Mouse (Mus musculus): ENCODE measurements around the gene Wwtr1. TPM values are rescaled to one million over a fixed set of nuclear protein-coding genes. Genes with fewer than 3 reads are reported as not detected.

Gene Wwtr1
- polyA plus RNA-seq, 1 experiment from 2014 or later: 10.4 TPM

DNA sequence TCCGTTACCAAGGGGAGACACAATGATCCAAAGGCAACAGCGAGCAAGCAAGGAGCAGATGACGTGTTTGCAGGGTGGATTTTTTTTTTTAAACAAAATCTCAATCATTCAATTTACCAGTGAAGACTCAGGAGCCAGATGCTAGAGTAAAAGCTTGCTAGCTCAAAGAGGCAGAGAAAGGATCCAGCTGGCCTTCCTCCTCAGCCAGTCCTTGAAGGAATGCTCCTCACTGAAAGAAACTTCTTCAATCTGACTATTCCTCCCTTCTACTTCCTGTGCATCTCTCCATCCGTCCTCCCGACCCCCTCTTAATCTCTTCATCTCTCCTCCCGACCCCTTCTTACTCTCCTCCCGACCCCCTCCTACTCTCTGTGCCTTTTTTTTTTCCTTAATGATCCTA lies 20.9 kb upstream of the Wwtr1 start:
- no peak overlapping the region for H3K4me2 ChIP-seq (ENCODE audit: low read depth, low read length)
- no peaks in the 10 kb centered on the region for H3K27me3 ChIP-seq (ENCODE audit: control insufficient read depth, insufficient read depth, low read length)
- 56% methylated on average over 7 of the region's 7 CpGs for WGBS
- no peak for DNase-seq (ENCODE audit: low spot score)
- H3K4me1 ChIP-seq (ENCODE audit: control insufficient read depth, insufficient read depth, low read length): no peaks in the 10 kb centered on the region
- ATAC-seq (replicated peaks; ENCODE audit: insufficient number of reproducible peaks, low FRiP score, low TSS enrichment, low read depth): no peak
- H3K9me3 ChIP-seq (replicated peaks; ENCODE audit: control insufficient read depth, low read length): no peaks in the 10 kb centered on the region
- H3K27ac ChIP-seq (replicated peaks; ENCODE audit: low read depth, low read length): no peak overlapping the region
- H3K9ac ChIP-seq (replicated peaks; ENCODE audit: low read length): no peak overlapping the region
- H3K36me3 ChIP-seq (replicated peaks; ENCODE audit: control insufficient read depth, insufficient read depth, low read depth, low read length): no peaks in the 10 kb centered on the region
- H3K4me3 ChIP-seq (ENCODE audit: low read depth, low read length): no peak overlapping the region

DNA sequence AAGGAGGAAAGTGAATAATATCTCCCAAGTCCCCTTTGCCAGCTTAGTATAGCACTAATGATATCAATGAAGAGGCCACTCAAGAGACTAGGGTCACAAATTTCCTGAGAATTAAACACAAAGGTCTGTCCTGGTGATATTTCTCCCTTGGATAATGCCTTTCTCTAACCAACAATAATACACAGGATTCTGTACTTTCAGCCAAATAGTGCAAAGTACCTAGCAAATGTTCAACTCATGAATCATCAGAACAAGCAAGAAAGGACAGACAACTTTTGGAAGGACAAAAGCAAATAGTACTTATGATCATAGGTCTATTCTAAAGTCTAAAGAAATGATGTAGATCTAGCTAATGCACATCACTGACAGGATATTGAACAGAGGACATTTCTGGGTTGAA lies 19.8 kb upstream of the Wwtr1 start:
- Histone ChIP-seq H3K27me3 (ENCODE audit: control insufficient read depth, insufficient read depth, low read length) (no peaks in the 10 kb centered on the region), H3K27ac (replicated peaks; ENCODE audit: low read depth, low read length) (no peak overlapping the region), H3K4me2 (ENCODE audit: low read depth, low read length) (no peak overlapping the region), H3K36me3 (replicated peaks; ENCODE audit: control insufficient read depth, insufficient read depth, low read depth, low read length) (no peaks in the 10 kb centered on the region), H3K9ac (replicated peaks; ENCODE audit: low read length) (no peak overlapping the region), H3K4me1 (ENCODE audit: control insufficient read depth, insufficient read depth, low read length) (no peaks in the 10 kb centered on the region), H3K4me3 (ENCODE audit: low read depth, low read length) (no peak overlapping the region), H3K9me3 (replicated peaks; ENCODE audit: control insufficient read depth, low read length) (no peaks in the 10 kb centered on the region)
- no peak for DNase-seq (ENCODE audit: low spot score)
- no peak for ATAC-seq (replicated peaks; ENCODE audit: insufficient number of reproducible peaks, low FRiP score, low TSS enrichment, low read depth)

DNA sequence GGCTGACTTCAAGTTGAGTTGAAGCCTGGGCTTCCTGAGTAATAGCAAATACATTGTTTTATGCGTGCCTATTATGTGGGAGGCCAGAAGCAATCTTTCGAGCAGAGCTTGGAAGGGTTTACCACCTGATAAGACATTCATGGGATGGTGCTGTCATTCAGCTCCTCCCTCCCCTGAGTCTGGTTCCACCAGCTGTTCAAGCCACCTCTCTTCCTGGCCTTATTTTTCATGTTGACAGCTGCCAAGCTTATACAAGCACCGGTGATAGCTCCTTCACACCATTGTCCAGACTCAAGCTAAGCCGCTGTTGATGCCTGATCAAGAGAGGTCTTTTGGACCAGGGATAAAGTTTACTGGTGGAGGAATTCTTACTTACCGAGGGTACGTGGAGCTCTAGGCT lies 10.3 kb upstream of the Wwtr1 start:
- Histone ChIP-seq H3K27ac (replicated peaks; ENCODE audit: low read depth, low read length) (no peak overlapping the region), H3K36me3 (replicated peaks; ENCODE audit: control insufficient read depth, insufficient read depth, low read depth, low read length) (no peaks in the 10 kb centered on the region), H3K4me2 (ENCODE audit: low read depth, low read length) (no peak overlapping the region), H3K9ac (replicated peaks; ENCODE audit: low read length) (no peak overlapping the region), H3K9me3 (replicated peaks; ENCODE audit: control insufficient read depth, low read length) (no peaks in the 10 kb centered on the region), H3K4me3 (ENCODE audit: low read depth, low read length) (no peak overlapping the region), H3K27me3 (ENCODE audit: control insufficient read depth, insufficient read depth, low read length) (no peaks in the 10 kb centered on the region), H3K4me1 (ENCODE audit: control insufficient read depth, insufficient read depth, low read length) (no peaks in the 10 kb centered on the region)
- no peak for DNase-seq (ENCODE audit: low spot score)
- 89% methylated on average over 6 of the region's 6 CpGs for WGBS
- no peak for ATAC-seq (replicated peaks; ENCODE audit: insufficient number of reproducible peaks, low FRiP score, low TSS enrichment, low read depth)

- Histone ChIP-seq H3K9me3 (replicated peaks; ENCODE audit: control insufficient read depth, low read length) (no peaks in the 10 kb centered on the region), H3K4me1 (ENCODE audit: control insufficient read depth, insufficient read depth, low read length) (no peaks in the 10 kb centered on the region), H3K36me3 (replicated peaks; ENCODE audit: control insufficient read depth, insufficient read depth, low read depth, low read length) (no peaks in the 10 kb centered on the region), H3K4me3 (ENCODE audit: low read depth, low read length) (no peak overlapping the region), H3K27ac (replicated peaks; ENCODE audit: low read depth, low read length) (no peak overlapping the region), H3K4me2 (ENCODE audit: low read depth, low read length) (no peak overlapping the region), H3K27me3 (ENCODE audit: control insufficient read depth, insufficient read depth, low read length) (no peaks in the 10 kb centered on the region), H3K9ac (replicated peaks; ENCODE audit: low read length) (no peak overlapping the region)
- WGBS: 70% methylated on average over 4 of the region's 4 CpGs
- ATAC-seq (replicated peaks; ENCODE audit: insufficient number of reproducible peaks, low FRiP score, low TSS enrichment, low read depth): no peak
- no peak for DNase-seq (ENCODE audit: low spot score)
Observed at GRCm38 (mm10) chr3:57583533-57583932, 7.8 kb upstream of the Wwtr1 start.

GRCm38 (mm10) chr3:57580426-57581195 lies 4.9 kb upstream of the Wwtr1 start:
- H3K27me3 ChIP-seq (ENCODE audit: control insufficient read depth, insufficient read depth, low read length): no peaks in the 10 kb centered on the region
- no peaks in the 10 kb centered on the region for H3K36me3 ChIP-seq (replicated peaks; ENCODE audit: control insufficient read depth, insufficient read depth, low read depth, low read length)
- ATAC-seq (replicated peaks; ENCODE audit: insufficient number of reproducible peaks, low FRiP score, low TSS enrichment, low read depth) (no peak), DNase-seq (ENCODE audit: low spot score) (no peak)
- no peaks in the 10 kb centered on the region for H3K9me3 ChIP-seq (replicated peaks; ENCODE audit: control insufficient read depth, low read length)
- no peak overlapping the region for H3K9ac ChIP-seq (replicated peaks; ENCODE audit: low read length)
- H3K4me3 ChIP-seq (ENCODE audit: low read depth, low read length): no peak overlapping the region
- WGBS: 90% methylated on average over 10 of the region's 10 CpGs
- H3K27ac ChIP-seq (replicated peaks; ENCODE audit: low read depth, low read length): no peak overlapping the region
- peaks cover 4% of the 10 kb centered on the region; the same call in 1 of the 2 replicates for H3K4me1 ChIP-seq (ENCODE audit: control insufficient read depth, insufficient read depth, low read length)
- no peak overlapping the region for H3K4me2 ChIP-seq (ENCODE audit: low read depth, low read length)

DNA sequence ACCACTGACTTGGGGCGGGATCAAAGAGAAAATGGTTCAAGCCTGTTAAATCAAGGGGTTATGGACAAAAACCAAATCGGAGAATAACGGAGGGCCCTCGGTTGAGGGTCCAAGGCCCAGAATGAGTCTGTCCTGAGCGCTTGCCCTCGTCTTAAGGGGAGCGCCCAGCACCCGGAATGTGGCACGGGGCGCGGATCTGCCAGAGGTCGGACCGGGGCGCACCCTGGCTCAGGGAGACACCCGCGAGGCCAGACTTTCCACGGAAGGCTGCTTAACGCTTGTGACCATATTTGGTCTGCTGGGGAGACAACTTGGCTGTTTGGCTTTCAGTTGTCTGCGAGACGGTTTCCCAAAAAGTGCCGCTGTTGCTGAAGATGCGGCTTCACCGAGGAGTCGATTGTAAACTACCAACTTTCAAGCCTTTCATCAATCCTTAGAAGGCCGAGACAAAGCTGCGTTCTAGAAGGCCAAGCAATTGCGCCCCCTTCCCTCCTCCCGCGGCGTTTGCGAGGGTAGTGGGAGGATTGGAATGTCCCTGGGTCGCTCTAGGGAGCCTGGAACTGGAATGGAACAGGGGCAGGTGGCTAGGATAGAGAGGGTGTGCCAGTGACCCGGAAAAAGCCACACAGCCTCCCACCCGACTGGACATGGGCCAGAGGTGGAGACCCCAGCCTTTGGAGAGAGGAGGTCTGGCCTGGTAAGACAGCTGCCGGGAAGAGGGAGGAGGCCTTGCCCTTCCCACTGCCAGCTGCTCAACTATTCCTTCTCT lies 530 bp upstream of the Wwtr1 start:
- Histone ChIP-seq H3K9ac (replicated peaks; ENCODE audit: low read length) (peak overlapping the region; percentile 78), H3K4me3 (ENCODE audit: low read depth, low read length) (peak overlapping the region; percentile 81), H3K36me3 (replicated peaks; ENCODE audit: control insufficient read depth, insufficient read depth, low read depth, low read length) (no peaks in the 10 kb centered on the region; the same call in 1 of the 2 replicates), H3K9me3 (replicated peaks; ENCODE audit: control insufficient read depth, low read length) (no peaks in the 10 kb centered on the region), H3K27ac (replicated peaks; ENCODE audit: low read depth, low read length) (peak overlapping the region; percentile 76), H3K4me2 (ENCODE audit: low read depth, low read length) (peak overlapping the region; percentile 68), H3K27me3 (ENCODE audit: control insufficient read depth, insufficient read depth, low read length) (no peaks in the 10 kb centered on the region), H3K4me1 (ENCODE audit: control insufficient read depth, insufficient read depth, low read length) (peaks cover 7% of the 10 kb centered on the region; the same call in 1 of the 2 replicates)
- WGBS: under 1% methylated on average over 35 of the region's 35 CpGs
- peak; percentile 57 for ATAC-seq (replicated peaks; ENCODE audit: insufficient number of reproducible peaks, low FRiP score, low TSS enrichment, low read depth)
- DNase-seq (ENCODE audit: low spot score): peak; percentile 74

- ATAC-seq (replicated peaks; ENCODE audit: insufficient number of reproducible peaks, low FRiP score, low TSS enrichment, low read depth) (peak; percentile 74), DNase-seq (ENCODE audit: low spot score) (peak; percentile 67)
- no peaks in the 10 kb centered on the region; the same call in 1 of the 2 replicates for H3K36me3 ChIP-seq (replicated peaks; ENCODE audit: control insufficient read depth, insufficient read depth, low read depth, low read length)
- H3K9ac ChIP-seq (replicated peaks; ENCODE audit: low read length): peak overlapping the region; percentile 78
- no peaks in the 10 kb centered on the region for H3K27me3 ChIP-seq (ENCODE audit: control insufficient read depth, insufficient read depth, low read length)
- H3K4me2 ChIP-seq (ENCODE audit: low read depth, low read length): peak overlapping the region; percentile 68
- peak overlapping the region; percentile 81 for H3K4me3 ChIP-seq (ENCODE audit: low read depth, low read length)
- H3K4me1 ChIP-seq (ENCODE audit: control insufficient read depth, insufficient read depth, low read length): peaks cover 7% of the 10 kb centered on the region; the same call in 1 of the 2 replicates
- no peaks in the 10 kb centered on the region for H3K9me3 ChIP-seq (replicated peaks; ENCODE audit: control insufficient read depth, low read length)
- peak overlapping the region; percentile 76 for H3K27ac ChIP-seq (replicated peaks; ENCODE audit: low read depth, low read length)
- WGBS: under 1% methylated on average over 57 of the region's 59 CpGs
Observed at GRCm38 (mm10) chr3:57574885-57575659, 638 bp downstream of the Wwtr1 start.
